Mouse (Mus musculus): ENCODE measurements at regions not wholly inside any gene's neighbourhood (a gene's known extent, or its start where the extent isn't known, plus 50 kb on each side); places are given as distances from the start of the nearest gene placed in this dataset.

GRCm38 (mm10) chr10:24995751-24996150 lies 68.5 kb upstream of the Arg1 start:
- CTCF ChIA-PET, result no interaction called here
- no peaks in the 10 kb centered on the region for H3K27me3 ChIP-seq
- DNase-seq (ENCODE audit: low read depth, low spot score), result no peak
- TF ChIP-seq CTCF (IDR thresholded peaks at IDR 0.05), result no peak
- no peak for ATAC-seq
- POLR2A ChIA-PET, result no interaction called here
- in situ Hi-C loops (cut with MboI; ENCODE audit: low pct_unique_long_range_greater_than_20kb), result no loop called here

- ChIA-PET POLR2A (no interaction called here), CTCF (interaction anchor here (1.0 kb wide), 1 partner anchor 8 kb away, joined by 3 read pairs; no protein-coding TSS in a partner anchor)
- no peak for TF ChIP-seq CTCF (IDR thresholded peaks at IDR 0.05)
- ATAC-seq, result no peak
- in situ Hi-C loops (cut with MboI; ENCODE audit: low pct_unique_long_range_greater_than_20kb), result no loop called here
- no peak for DNase-seq (ENCODE audit: low read depth, low spot score)
- H3K27me3 ChIP-seq, result no peaks in the 10 kb centered on the region
These were observed 62.8 kb upstream of the Arg1 start for GRCm38 (mm10) chr10:24989965-24990653.

- no peak for TF ChIP-seq CTCF (IDR thresholded peaks at IDR 0.05)
- CTCF ChIA-PET, result no interaction called here
- POLR2A ChIA-PET, result no interaction called here
- no peak for ATAC-seq
- no peak for DNase-seq (ENCODE audit: low read depth, low spot score)
- in situ Hi-C loops (cut with MboI; ENCODE audit: low pct_unique_long_range_greater_than_20kb), result no loop called here
- H3K27me3 ChIP-seq, result peaks cover 3% of the 10 kb centered on the region
These were observed 57.5 kb upstream of the Arg1 start for GRCm38 (mm10) chr10:24984801-24985200.

- H3K27me3 ChIP-seq, result peaks cover 3% of the 10 kb centered on the region
- ATAC-seq, result no peak
- in situ Hi-C loops (cut with MboI; ENCODE audit: low pct_unique_long_range_greater_than_20kb), result no loop called here
- ChIA-PET POLR2A (interaction anchor here (1.1 kb wide), 1 partner anchor 10 kb away, joined by 4 read pairs; no protein-coding TSS in a partner anchor), CTCF (interaction anchor here (1.2 to 1.3 kb wide), 2 partner anchors 8 to 31 kb away, joined by 3 to 5 read pairs; no protein-coding TSS in a partner anchor)
- TF ChIP-seq CTCF (IDR thresholded peaks at IDR 0.05), result no peak
- DNase-seq (ENCODE audit: low read depth, low spot score), result no peak
These were observed 54.5 kb upstream of the Arg1 start for GRCm38 (mm10) chr10:24981763-24982162.

All from Patski (cell line).